Mouse (Mus musculus) limb, embryonic 14.5 days (tissue): ENCODE data around the gene Ttc27. TPM values are rescaled to one million over a fixed set of nuclear protein-coding genes. Genes with fewer than 3 reads are reported as not detected.

Source experiments
- ATAC-seq: fragments of 200-750 bp; cut with Nextera tagmentation; 2 replicates; pipeline ENCODE4 v1.8.0; 2017; ENCODE audit warnings: low read depth, moderate number of reproducible peaks, moderate TSS enrichment; ENCODE audit not compliant: low FRiP score
- DNase-seq: peaks from one replicate; pipeline ENCODE4 v3.0.0-alpha.2; 2015; ENCODE audit warnings: low spot score
- H3K27ac ChIP-seq: fragments of 300-500 bp; sonication (generic); replicated peaks from 2 replicates; pipeline ENCODE4 v1.5.1; 2014; ENCODE audit warnings: low read depth, mild to moderate bottlenecking, low read length, moderate library complexity, mixed read lengths
- H3K27me3 ChIP-seq: fragments of 300-500 bp; sonication (generic); 2 replicates; pipeline ENCODE4 v1.6.1; 2014; ENCODE audit warnings: low read length, mixed read lengths; ENCODE audit not compliant: control insufficient read depth, insufficient read depth
- H3K36me3 ChIP-seq: fragments of 300-500 bp; sonication (generic); 2 replicates; pipeline ENCODE4 v1.6.1; 2014; ENCODE audit warnings: mild to moderate bottlenecking, low read length, moderate library complexity, mixed read lengths; ENCODE audit not compliant: control insufficient read depth, insufficient read depth
- H3K4me1 ChIP-seq: fragments of 300-500 bp; sonication (generic); 2 replicates; pipeline ENCODE4 v1.6.1; 2014; ENCODE audit warnings: antibody characterized with exemption, low read length, mixed read lengths; ENCODE audit not compliant: control insufficient read depth, insufficient read depth
- H3K4me2 ChIP-seq: fragments of 300-500 bp; sonication (generic); replicated peaks from 2 replicates; pipeline ENCODE4 v1.6.1; 2014; ENCODE audit warnings: low read depth, mild to moderate bottlenecking, low read length, moderate library complexity; ENCODE audit not compliant: severe bottlenecking
- H3K4me3 ChIP-seq: fragments of 300-500 bp; sonication (generic); replicated peaks from 2 replicates; pipeline ENCODE4 v1.5.1; 2014; ENCODE audit warnings: low read length
- H3K9ac ChIP-seq: fragments of 300-500 bp; sonication (generic); 2 replicates; pipeline ENCODE4 v1.6.1; 2014; ENCODE audit warnings: mild to moderate bottlenecking, low read depth, low read length, moderate library complexity; ENCODE audit not compliant: severe bottlenecking
- H3K9me3 ChIP-seq: fragments of 300-500 bp; sonication (generic); 2 replicates; pipeline ENCODE4 v1.6.1; 2016; ENCODE audit warnings: low read length; ENCODE audit not compliant: control insufficient read depth
- POLR2A ChIP-seq: fragments of 200-500 bp; IDR thresholded peaks from 2 replicates; pipeline ENCODE4 v1.8.0; 2012; ENCODE audit warnings: inconsistent platforms, mild to moderate bottlenecking, moderate library complexity, borderline replicate concordance; ENCODE audit not compliant: insufficient read depth, insufficient read length; ENCODE audit errors: extremely low read depth
- WGBS: fragments of 180-500 bp; shearing (Covaris S2); extraction: QIAGEN DNeasy Blood & Tissue Kit; methylation state at CpG from one replicate; pipeline ENCODE4 v1.1.7; 2014; 5-methylcytosine and 5-hydroxymethylcytosine counted together
- polyA plus RNA-seq, 2 experiments: library from polyadenylated mRNA; depleted of rRNA in 1 of 2; stranded (reverse) in 1 of 2; unstranded in 1 of 2; fragments of >200 nt; fragmentation: Nextera tagmentation in 1 of 2; extraction: Ambion mirVana in 1 of 2; gene quantifications; 2 replicates each; pipeline versions ENCODE4 v1.2.1 to v1.2.3; 2012 to 2014

Ttc27 gene
- polyA plus RNA-seq, 2 experiments = 17.5 to 24.4 TPM

GRCm38 (mm10) chr17:74870177-74871160 lies 152.9 kb downstream of the Ttc27 start:
- no peak for DNase-seq
- no peak overlapping the region for H3K9ac ChIP-seq
- peaks cover 64% of the 10 kb centered on the region for H3K4me1 ChIP-seq
- no peak for TF ChIP-seq POLR2A
- no peaks in the 10 kb centered on the region for H3K9me3 ChIP-seq
- no peaks in the 10 kb centered on the region for H3K36me3 ChIP-seq
- no peak overlapping the region for H3K4me3 ChIP-seq
- 33% methylated on average over 14 of the region's 14 CpGs for WGBS
- no peaks in the 10 kb centered on the region for H3K27me3 ChIP-seq
- ATAC-seq = 0 out of 2 replicates have a peak, but pooled peaks have one; percentile 22
- no peak overlapping the region for H3K27ac ChIP-seq
- H3K4me2 ChIP-seq = no peak overlapping the region

GRCm38 (mm10) chr17:74872567-74872966 lies 155.0 kb downstream of the Ttc27 start:
- Histone ChIP-seq H3K27ac (no peak overlapping the region), H3K27me3 (no peaks in the 10 kb centered on the region), H3K36me3 (no peaks in the 10 kb centered on the region), H3K4me3 (no peak overlapping the region), H3K9me3 (no peaks in the 10 kb centered on the region), H3K9ac (no peak overlapping the region), H3K4me2 (no peak overlapping the region), H3K4me1 (peaks cover 44% of the 10 kb centered on the region)
- DNase-seq (no peak), ATAC-seq (no peak)
- WGBS = 84% methylated on average over 9 of the region's 9 CpGs
- TF ChIP-seq POLR2A = no peak

- no peak overlapping the region for H3K4me2 ChIP-seq
- H3K36me3 ChIP-seq = no peaks in the 10 kb centered on the region
- H3K9me3 ChIP-seq = no peaks in the 10 kb centered on the region
- no peak overlapping the region for H3K9ac ChIP-seq
- DNase-seq = no peak
- 67% methylated on average over 1 of the region's 1 CpGs for WGBS
- H3K27ac ChIP-seq = no peak overlapping the region
- TF ChIP-seq POLR2A = no peak
- no peaks in the 10 kb centered on the region for H3K27me3 ChIP-seq
- peaks cover 33% of the 10 kb centered on the region for H3K4me1 ChIP-seq
- H3K4me3 ChIP-seq = no peak overlapping the region
- ATAC-seq = no peak
These were observed 156.2 kb downstream of the Ttc27 start for GRCm38 (mm10) chr17:74873756-74874155.

- ATAC-seq (no peak), DNase-seq (no peak)
- Histone ChIP-seq H3K27me3 (no peaks in the 10 kb centered on the region), H3K4me1 (peaks cover 13% of the 10 kb centered on the region), H3K27ac (no peak overlapping the region), H3K36me3 (no peaks in the 10 kb centered on the region), H3K4me3 (no peak overlapping the region), H3K9ac (no peak overlapping the region), H3K4me2 (no peak overlapping the region), H3K9me3 (no peaks in the 10 kb centered on the region)
- TF ChIP-seq POLR2A = no peak
- WGBS = 80% methylated on average over 5 of the region's 5 CpGs
These were observed 158.2 kb downstream of the Ttc27 start for GRCm38 (mm10) chr17:74875740-74876139.

GRCm38 (mm10) chr17:74876954-74877353 lies 159.4 kb downstream of the Ttc27 start:
- Histone ChIP-seq H3K9ac (no peak overlapping the region), H3K4me1 (peaks cover 5% of the 10 kb centered on the region; the same call in 1 of the 2 replicates), H3K9me3 (no peaks in the 10 kb centered on the region), H3K4me3 (no peak overlapping the region), H3K4me2 (no peak overlapping the region), H3K27me3 (no peaks in the 10 kb centered on the region), H3K27ac (no peak overlapping the region), H3K36me3 (no peaks in the 10 kb centered on the region)
- DNase-seq (no peak), ATAC-seq (0 out of 2 replicates have a peak, but pooled peaks have one; percentile 48)
- WGBS = 51% methylated on average over 10 of the region's 10 CpGs
- no peak for TF ChIP-seq POLR2A
